Mouse (Mus musculus): ENCODE data around the gene Kif21a. TPM values are rescaled to one million over a fixed set of nuclear protein-coding genes. Genes with fewer than 3 reads are reported as not detected.

Gene Kif21a
- 10 to 100 TPM; 18.2 to 18.9 TPM for total RNA-seq (2021)
- long read RNA-seq, experiment 1, partial matches to known transcripts, result 9 of 12 reads
- long read RNA-seq, experiment 1, other reads (novel, unspliced or antisense), result 3 of 12 reads
- long read RNA-seq, experiment 2, partial matches to known transcripts, result 0 of 3 reads
- long read RNA-seq, experiment 2, other reads (novel, unspliced or antisense), result 3 of 3 reads

- peak; percentile 87 for DNase-seq
Observed at GRCm38 (mm10) chr15:91049496-91050441, at the start of gene Kif21a. Kif21a (minus strand) TSS chr15:91049948.

- DNase-seq, result no peak
Observed at GRCm38 (mm10) chr15:91096606-91097005, 46.9 kb upstream of the Kif21a start.

GRCm38 (mm10) chr15:91089427-91089826 is 39.7 kb upstream of the Kif21a start:
- no peak for DNase-seq

- no peak for DNase-seq
Observed at GRCm38 (mm10) chr15:91088071-91088470, 38.3 kb upstream of the Kif21a start.

- no peak for DNase-seq
Observed at GRCm38 (mm10) chr15:91077457-91078410, 28.0 kb upstream of the Kif21a start.

- DNase-seq, result no peak
Observed at GRCm38 (mm10) chr15:91072440-91072839, 22.7 kb upstream of the Kif21a start.

GRCm38 (mm10) chr15:91064310-91064826 is 14.6 kb upstream of the Kif21a start:
- DNase-seq, result no peak

- no peak for DNase-seq
Observed at GRCm38 (mm10) chr15:91063845-91064244, 14.1 kb upstream of the Kif21a start.

- no peak for DNase-seq
Observed at GRCm38 (mm10) chr15:91056866-91057342, 7.2 kb upstream of the Kif21a start.

- no peak for DNase-seq
Observed at GRCm38 (mm10) chr15:91056176-91056865, 6.6 kb upstream of the Kif21a start.

GRCm38 (mm10) chr15:91048951-91049495 is 725 bp downstream of the Kif21a start:
- DNase-seq, result no peak

- no peak for DNase-seq
Observed at GRCm38 (mm10) chr15:91047627-91048026, 2.1 kb downstream of the Kif21a start.

- DNase-seq, result peak; percentile 23
Observed at GRCm38 (mm10) chr15:91046506-91046905, 3.2 kb downstream of the Kif21a start.

GRCm38 (mm10) chr15:91043263-91043662 is 6.5 kb downstream of the Kif21a start:
- no peak for DNase-seq

- DNase-seq, result no peak
Observed at GRCm38 (mm10) chr15:91038860-91039259, 10.9 kb downstream of the Kif21a start.

- DNase-seq, result no peak
Observed at GRCm38 (mm10) chr15:91034090-91034489, 15.7 kb downstream of the Kif21a start.

- DNase-seq, result no peak
Observed at GRCm38 (mm10) chr15:91033529-91033928, 16.2 kb downstream of the Kif21a start.

GRCm38 (mm10) chr15:91028962-91029361 is 20.8 kb downstream of the Kif21a start:
- peak; percentile 32 for DNase-seq

GRCm38 (mm10) chr15:91028494-91028893 is 21.3 kb downstream of the Kif21a start:
- DNase-seq, result no peak

- no peak for DNase-seq
Observed at GRCm38 (mm10) chr15:91022276-91022675, 27.5 kb downstream of the Kif21a start.

- no peak for DNase-seq
Observed at GRCm38 (mm10) chr15:91018861-91019187, 30.9 kb downstream of the Kif21a start.

All from adrenal gland, postnatal 10 days (tissue).